Mouse (Mus musculus) cerebellum, adult 8-10 months (tissue): ENCODE measurements around the gene Gm20388.
"Not testable (repeated sequence)": the region's sequence is repeated elsewhere in the genome, so short reads cannot be mapped to it uniquely, and the experiment has no call there.

ENCODE experiments used
- DNase-seq: peaks from one replicate; pipeline ENCODE4 v3.0.0; 2022

Gene Gm20388

DNA sequence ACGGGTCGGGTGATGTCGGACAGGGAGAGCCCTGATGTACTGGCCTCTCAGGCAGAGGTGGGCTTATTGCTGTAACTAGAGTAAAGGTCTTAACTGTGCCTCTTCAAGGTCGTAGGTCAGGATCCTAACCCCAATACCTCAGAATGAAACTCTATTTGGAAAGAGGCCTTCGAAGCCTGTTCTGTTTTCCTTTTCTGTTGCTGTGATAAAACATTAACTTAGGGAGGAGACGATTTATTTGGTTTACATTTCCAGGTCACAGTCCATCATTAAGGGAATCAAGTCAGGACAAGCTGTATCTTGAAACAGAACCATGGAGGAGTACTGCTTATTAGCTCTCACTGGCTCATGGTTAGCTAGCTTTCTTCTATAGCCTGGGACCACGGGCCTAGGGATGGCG, 4242.1 kb downstream of the Gm20388 start:
- DNase-seq, result no peak

GRCm38 (mm10) chr8:124156324-124156723, 4245.7 kb downstream of the Gm20388 start:
- DNase-seq, result no peak

DNA sequence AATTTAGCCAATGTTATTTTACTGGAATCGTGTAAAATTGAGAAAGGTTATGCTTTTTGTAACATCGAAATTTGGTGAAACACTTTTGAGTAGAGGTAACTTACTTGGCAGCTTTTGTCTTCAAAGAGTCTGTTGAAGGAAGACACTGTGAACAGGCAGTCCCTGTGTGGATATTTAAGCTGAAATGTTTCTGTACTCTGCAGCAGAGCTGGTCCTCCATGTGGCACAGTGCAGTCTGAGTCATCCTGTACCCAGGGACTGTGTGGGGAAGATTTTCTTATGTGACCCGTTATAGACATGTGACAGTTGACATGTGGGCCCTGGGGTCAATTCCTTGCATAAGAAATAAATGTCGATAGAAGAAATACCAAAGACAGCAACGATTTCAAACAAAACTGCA, 4251.0 kb downstream of the Gm20388 start:
- no peak for DNase-seq

- DNase-seq, result no peak
Measured at GRCm38 (mm10) chr8:124163258-124163657, 4252.6 kb downstream of the Gm20388 start.

DNA sequence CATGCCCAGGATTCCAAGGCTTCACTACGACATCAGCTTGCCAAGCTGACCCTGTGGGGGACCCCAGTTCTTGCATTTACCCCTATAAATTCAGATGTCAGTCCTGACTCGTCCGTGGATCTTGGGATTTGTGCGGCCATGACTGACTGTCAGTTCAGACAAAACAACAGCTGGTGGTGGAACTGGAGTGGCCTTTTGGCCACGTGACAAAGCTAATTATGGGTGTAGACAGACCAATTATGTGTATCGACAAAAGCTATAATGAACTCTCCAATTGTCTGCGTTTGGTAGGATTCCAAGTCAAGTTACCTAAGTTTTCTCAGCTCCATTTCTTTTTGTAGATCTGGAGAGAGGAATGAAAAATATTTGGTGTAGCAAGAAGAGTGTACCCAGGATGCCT, 4259.1 kb downstream of the Gm20388 start:
- no peak for DNase-seq

- no peak for DNase-seq
Measured at GRCm38 (mm10) chr8:124170671-124171070, 4260.0 kb downstream of the Gm20388 start.

DNA sequence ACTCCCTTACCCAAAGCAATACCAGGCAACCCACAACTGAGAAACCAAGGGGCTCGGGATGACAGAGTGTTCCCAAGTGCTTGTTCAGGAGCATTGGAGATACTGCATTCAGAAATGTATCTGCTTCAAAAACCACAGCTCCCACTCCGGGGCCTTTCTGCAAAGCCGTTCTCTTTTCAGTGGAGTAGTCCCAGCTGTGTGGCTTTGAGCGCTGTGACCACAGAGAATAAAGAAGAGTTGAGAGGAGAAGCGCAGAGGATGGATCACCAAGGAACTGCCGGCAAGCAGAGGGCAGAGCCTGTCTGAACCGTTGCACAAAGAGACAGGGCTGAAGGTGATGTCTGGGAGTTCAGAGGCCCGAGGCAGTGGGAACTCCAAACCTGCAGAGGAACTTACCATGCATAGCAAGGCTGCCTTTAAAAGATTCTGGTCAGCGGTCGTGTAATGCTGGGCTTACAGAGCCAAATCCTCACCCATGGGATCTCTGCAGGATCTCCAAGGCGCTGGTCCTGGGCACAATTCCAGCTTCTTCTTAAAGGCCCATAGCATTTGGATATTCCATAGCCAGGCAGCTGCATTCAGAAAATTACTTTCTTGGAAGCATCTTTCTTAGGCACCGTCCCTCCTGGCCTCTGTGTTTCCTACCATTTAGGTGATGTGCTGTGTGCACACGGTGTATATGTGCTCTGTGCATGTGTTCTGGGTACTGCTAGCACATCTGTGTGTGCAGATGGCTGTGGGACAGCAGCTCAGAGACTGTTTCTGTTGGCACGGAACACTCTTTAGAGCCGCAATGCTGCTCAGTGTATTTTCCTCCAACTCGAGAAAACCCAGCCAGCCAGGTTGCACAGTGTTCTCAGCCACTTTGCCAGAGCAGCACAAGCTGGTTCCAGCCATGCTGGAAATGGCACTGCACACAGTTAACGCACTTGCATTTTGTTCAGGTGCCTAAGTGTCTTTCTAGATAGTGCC, 4261.2 kb downstream of the Gm20388 start:
- no peak for DNase-seq

DNA sequence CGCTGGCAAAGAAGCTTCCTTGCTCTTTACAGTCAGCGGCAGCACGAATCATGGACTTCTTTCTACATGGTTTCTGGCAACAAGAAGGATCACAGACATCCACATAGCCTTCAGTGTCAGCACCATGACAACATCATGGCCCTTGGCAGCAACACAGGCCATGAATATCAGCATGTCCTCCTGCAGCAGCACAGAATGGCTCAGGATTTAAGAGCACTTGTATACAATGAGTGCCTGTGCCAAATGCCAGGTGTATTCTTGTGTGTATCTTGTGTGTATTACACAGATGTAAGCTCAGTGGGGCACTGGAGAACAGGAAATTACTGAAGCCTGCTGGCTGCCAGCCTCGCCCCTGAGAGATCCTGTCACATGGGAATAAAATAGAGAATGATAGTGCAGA, 4263.0 kb downstream of the Gm20388 start:
- DNase-seq, result no peak

GRCm38 (mm10) chr8:124176133-124176532, 4265.5 kb downstream of the Gm20388 start:
- no peak for DNase-seq

DNA sequence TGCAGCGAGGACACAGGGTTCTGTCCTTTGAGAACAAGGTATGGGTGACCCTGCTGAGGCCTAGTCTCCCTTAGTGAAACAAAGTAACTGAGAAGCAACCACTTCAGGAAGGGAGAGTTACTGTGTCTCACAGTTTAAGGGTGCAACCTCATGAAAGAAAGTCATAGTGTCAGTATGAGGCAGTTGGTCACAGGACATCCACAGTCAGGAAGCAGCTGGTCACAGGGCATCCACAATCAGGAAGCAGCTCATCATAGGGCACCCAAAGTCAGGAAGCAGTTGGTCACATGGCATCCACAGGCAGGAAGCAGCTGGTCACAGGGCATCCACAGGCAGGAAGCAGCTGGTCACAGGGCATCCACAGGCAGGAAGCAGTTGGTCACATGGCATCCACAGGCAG, 4266.5 kb downstream of the Gm20388 start:
- DNase-seq, result not testable (repeated sequence)

- no peak for DNase-seq
Measured at GRCm38 (mm10) chr8:124180681-124181445, 4270.2 kb downstream of the Gm20388 start.

- DNase-seq, result no peak
Measured at GRCm38 (mm10) chr8:124181751-124182150, 4271.1 kb downstream of the Gm20388 start.

DNA sequence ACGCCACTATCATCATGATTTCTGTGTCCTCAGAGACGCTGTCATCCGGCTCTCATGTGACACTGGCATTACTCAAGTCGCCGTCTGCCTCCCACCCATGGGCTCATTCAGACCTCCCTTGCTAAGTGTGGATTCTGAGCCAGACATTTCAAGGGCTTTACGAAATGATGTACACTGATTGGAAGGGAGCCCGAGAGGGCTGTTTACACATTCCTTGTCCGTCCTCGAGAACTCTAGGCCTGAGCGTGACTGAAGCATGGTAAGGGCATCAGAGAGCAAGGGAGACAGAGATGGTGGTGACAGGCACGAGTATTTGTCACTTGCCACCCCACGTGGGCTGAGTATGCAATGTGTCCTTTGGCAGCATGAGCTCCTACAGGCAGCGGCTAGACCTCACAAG, 4271.6 kb downstream of the Gm20388 start:
- no peak for DNase-seq

GRCm38 (mm10) chr8:124184078-124184477, 4273.4 kb downstream of the Gm20388 start:
- DNase-seq, result no peak

DNA sequence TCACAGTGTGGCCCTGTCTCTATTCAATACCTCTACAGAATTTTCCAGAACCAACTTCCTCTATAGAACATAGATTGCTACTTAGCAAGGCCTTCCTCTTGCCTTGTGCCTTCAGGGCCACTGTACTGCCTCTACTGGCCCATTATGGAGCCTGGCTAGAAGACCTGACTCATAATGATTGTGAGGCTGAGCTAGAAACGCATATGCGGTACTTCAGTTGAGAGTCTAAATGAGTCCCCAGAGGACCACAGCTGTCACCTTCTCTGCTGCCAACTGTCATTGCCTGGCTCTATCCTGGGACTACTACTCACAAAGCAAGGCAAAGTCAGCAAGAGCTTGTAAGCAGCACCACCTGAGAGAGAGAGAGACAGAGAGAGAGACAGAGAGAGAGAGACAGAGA, 4273.9 kb downstream of the Gm20388 start:
- DNase-seq, result no peak

DNA sequence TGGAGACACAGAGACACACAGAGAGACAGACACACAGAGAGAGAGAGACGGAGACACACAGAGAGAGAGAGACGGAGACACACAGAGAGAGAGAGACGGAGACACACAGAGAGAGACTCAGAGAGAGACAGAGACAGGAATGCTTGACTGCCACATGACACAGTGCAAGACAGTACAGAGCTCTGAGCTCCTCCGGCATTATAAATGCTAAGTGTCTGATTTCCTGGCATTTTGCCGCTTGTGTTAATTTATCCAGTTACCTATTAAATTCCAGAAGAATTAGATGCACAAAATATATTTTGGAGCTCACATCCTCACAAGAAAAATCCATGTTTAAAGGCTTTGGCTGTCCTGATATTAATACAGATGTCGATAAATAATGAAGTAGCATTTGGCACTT, 4274.4 kb downstream of the Gm20388 start:
- no peak for DNase-seq

DNA sequence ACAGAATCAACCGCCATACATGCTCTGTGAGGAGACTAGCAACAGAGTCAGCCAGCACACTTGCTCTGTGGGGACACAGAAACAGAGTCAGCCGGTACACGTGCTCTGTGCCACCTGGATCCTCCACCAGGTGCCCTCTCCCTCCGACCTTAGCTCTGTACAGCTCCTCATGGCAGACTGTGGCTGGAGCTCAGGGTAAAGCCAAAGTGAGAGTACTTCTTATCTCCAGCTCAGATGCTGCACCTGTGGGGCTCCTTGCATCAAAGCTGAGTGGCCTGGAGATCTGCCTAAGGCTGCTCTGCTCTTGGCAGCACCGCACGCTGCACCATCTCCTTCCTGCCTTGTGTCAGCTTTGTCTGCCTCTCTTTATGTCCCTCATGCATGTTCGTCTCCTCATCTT, 4279.7 kb downstream of the Gm20388 start:
- no peak for DNase-seq

- DNase-seq, result no peak
Measured at GRCm38 (mm10) chr8:124192242-124192641, 4281.6 kb downstream of the Gm20388 start.

DNA sequence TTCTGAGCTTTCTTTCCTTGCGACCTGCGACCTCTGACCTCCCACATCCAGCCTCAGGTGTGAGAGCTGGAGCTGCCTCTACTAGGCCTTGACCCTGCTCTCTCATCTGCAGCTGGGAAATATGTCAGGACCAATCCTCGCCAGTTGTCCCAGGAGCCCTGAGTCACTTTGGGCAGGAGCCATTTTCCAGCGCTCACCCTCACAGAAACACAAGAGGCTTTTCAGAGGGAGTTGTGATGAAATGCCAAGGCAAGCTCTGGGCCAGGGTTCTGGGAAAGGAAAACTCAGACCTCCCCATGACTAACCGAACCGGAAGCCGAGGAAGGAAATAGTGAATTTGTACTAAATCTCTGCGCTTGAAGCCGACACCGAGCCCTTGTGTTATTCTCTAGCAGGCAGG, 4282.3 kb downstream of the Gm20388 start:
- no peak for DNase-seq

GRCm38 (mm10) chr8:124193992-124194391, 4283.4 kb downstream of the Gm20388 start:
- no peak for DNase-seq

DNA sequence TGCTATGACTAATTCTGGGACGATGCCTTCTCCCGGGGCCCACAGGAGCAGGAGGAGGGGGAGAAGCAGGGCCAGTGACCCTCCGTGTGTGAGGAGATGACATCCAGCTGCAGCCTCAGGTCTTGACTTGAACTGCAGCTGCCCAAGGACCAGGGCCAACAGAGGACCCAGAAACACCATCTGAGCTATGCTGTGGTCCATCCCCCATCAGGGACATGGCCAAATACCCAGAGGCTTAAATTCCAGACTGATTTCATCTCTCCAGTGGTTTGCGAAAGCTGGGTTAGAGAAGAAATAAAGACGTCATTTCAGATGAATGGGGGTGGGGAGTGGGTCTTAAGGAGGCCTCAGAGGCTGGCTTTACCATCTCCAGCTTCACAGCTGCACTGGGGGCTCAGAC, 4285.6 kb downstream of the Gm20388 start:
- no peak for DNase-seq

DNA sequence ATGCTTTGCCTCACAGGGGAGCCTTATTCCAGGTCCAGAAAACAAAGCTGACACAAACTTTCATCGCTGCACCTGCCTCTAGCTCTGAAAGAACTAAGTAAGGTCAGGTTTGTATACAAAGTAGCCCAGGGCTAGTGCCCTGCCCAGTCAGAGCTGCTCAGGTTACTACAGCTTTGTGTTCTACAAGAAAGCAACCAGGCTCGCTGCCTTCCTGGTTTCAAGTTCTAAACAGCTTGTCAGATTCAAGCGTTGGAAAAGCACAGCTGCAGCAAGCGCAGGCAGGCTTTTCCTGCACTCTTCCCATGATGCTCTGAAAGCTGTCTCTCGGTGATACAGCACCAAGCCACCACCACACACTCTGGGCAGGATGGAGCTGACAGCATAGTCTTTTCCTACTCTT, 4286.2 kb downstream of the Gm20388 start:
- no peak for DNase-seq

GRCm38 (mm10) chr8:124198230-124198629, 4287.6 kb downstream of the Gm20388 start:
- DNase-seq, result no peak

GRCm38 (mm10) chr8:124200400-124200799, 4289.8 kb downstream of the Gm20388 start:
- no peak for DNase-seq
